Mouse (Mus musculus) olfactory bulb, adult 2 months (tissue): ENCODE data around the gene Mbtps1. TPM values are rescaled to one million over a fixed set of nuclear protein-coding genes. Genes with fewer than 3 reads are reported as not detected.

Experiments used
- H3K27ac ChIP-seq: fragments of 200-500 bp; 2 replicates; pipeline ENCODE4 v1.5.1; 2012; ENCODE audit warnings: low read depth, low read length; ENCODE audit not compliant: insufficient read depth
- H3K4me1 ChIP-seq: fragments of 200-500 bp; 2 replicates; pipeline ENCODE4 v1.6.1; 2012; ENCODE audit warnings: low read length; ENCODE audit not compliant: control insufficient read depth, insufficient read depth
- H3K4me3 ChIP-seq: fragments of 200-500 bp; 2 replicates; pipeline ENCODE4 v1.5.1; 2012; ENCODE audit warnings: mild to moderate bottlenecking, low read depth, low read length, moderate library complexity; ENCODE audit not compliant: insufficient read depth
- CTCF ChIP-seq: fragments of 200-500 bp; IDR thresholded peaks from 2 replicates; pipeline ENCODE4 v1.5.1; 2012; ENCODE audit warnings: low read depth, mild to moderate bottlenecking, low read length, moderate library complexity; ENCODE audit not compliant: insufficient read depth
- POLR2A ChIP-seq: fragments of 200-500 bp; IDR thresholded peaks from 2 replicates; pipeline ENCODE4 v1.6.1; 2012; ENCODE audit warnings: mild to moderate bottlenecking, low read depth, low read length, moderate library complexity; ENCODE audit not compliant: insufficient read depth
- WGBS: fragments of 180-500 bp; shearing (Covaris S2); methylation state at CpG from one replicate; pipeline ENCODE4 v1.1.7; 2018; 5-methylcytosine and 5-hydroxymethylcytosine counted together
- polyA plus RNA-seq: library from polyadenylated mRNA; stranded (reverse); fragments of >200 nt; gene quantifications from 2 replicates; pipeline ENCODE4 v1.2.4, GENCODE M21; 2012; ENCODE audit warnings: low replicate concordance; ENCODE audit not compliant: missing spikeins, insufficient read depth, insufficient read length

Mbtps1 gene
- 181 TPM in 1 of 2 replicates, not detected in the other for polyA plus RNA-seq

- peaks cover 9% of the 10 kb centered on the region; the same call in 1 of the 2 replicates for H3K4me1 ChIP-seq
- H3K4me3 ChIP-seq = peak within 1 kb of the TSS; percentile 88
- H3K27ac ChIP-seq = peak within 1 kb of the TSS; percentile 81
- WGBS = 5% methylated on average over 63 of the region's 63 CpGs
- TF ChIP-seq CTCF (no peak), POLR2A (peak; percentile 96)
Observed at GRCm38 (mm10) chr8:119558603-119559401, at the start of gene Mbtps1. TSS of gene Mbtps1 (minus strand) at chr8:119558735.

- no peak for TF ChIP-seq CTCF
- TF ChIP-seq POLR2A = no peak
- Histone ChIP-seq H3K4me3 (no peak overlapping the region), H3K4me1 (peaks cover 13% of the 10 kb centered on the region), H3K27ac (no peak overlapping the region)
- 95% methylated on average over 2 of the region's 2 CpGs for WGBS
Observed at GRCm38 (mm10) chr8:119606224-119606623, 47.7 kb upstream of the Mbtps1 start.

- peaks cover 13% of the 10 kb centered on the region for H3K4me1 ChIP-seq
- TF ChIP-seq CTCF (peak; percentile 41; the same call in 1 of the 2 replicates), POLR2A (peak; percentile 68)
- under 1% methylated on average over 23 of the region's 23 CpGs for WGBS
- H3K4me3 ChIP-seq = peak within 1 kb of the TSS; percentile 72
- H3K27ac ChIP-seq = no peak within 1 kb of the TSS
Observed at GRCm38 (mm10) chr8:119604996-119605395, 46.5 kb upstream of the Mbtps1 start, which contains the start of gene Taf1c. TSS of gene Taf1c (minus strand) at chr8:119605222.

- TF ChIP-seq CTCF (no peak), POLR2A (no peak)
- H3K4me3 ChIP-seq = peak overlapping the region; percentile 72
- 36% methylated on average over 12 of the region's 12 CpGs for WGBS
- no peak overlapping the region for H3K27ac ChIP-seq
- peaks cover 13% of the 10 kb centered on the region for H3K4me1 ChIP-seq
Observed at GRCm38 (mm10) chr8:119604398-119604803, 45.9 kb upstream of the Mbtps1 start.

GRCm38 (mm10) chr8:119603771-119604170, 45.2 kb upstream of the Mbtps1 start:
- Histone ChIP-seq H3K4me3 (peak overlapping the region; percentile 72; the same call in 1 of the 2 replicates), H3K4me1 (peaks cover 13% of the 10 kb centered on the region), H3K27ac (no peak overlapping the region)
- TF ChIP-seq CTCF (no peak), POLR2A (no peak)
- 91% methylated on average over 4 of the region's 4 CpGs for WGBS

GRCm38 (mm10) chr8:119591456-119591855, 32.9 kb upstream of the Mbtps1 start:
- Histone ChIP-seq H3K4me1 (no peaks in the 10 kb centered on the region), H3K4me3 (no peak overlapping the region), H3K27ac (no peak overlapping the region)
- TF ChIP-seq CTCF = no peak
- no peak for TF ChIP-seq POLR2A
- 86% methylated on average over 7 of the region's 7 CpGs for WGBS

GRCm38 (mm10) chr8:119590348-119590747, 31.8 kb upstream of the Mbtps1 start:
- Histone ChIP-seq H3K4me1 (peaks cover 4% of the 10 kb centered on the region; the same call in 1 of the 2 replicates), H3K4me3 (no peak overlapping the region), H3K27ac (no peak overlapping the region)
- TF ChIP-seq CTCF (no peak), POLR2A (no peak)
- WGBS = 82% methylated on average over 14 of the region's 14 CpGs

GRCm38 (mm10) chr8:119588844-119589243, 30.3 kb upstream of the Mbtps1 start:
- WGBS = 31% methylated on average over 10 of the region's 10 CpGs
- no peak for TF ChIP-seq CTCF
- no peak for TF ChIP-seq POLR2A
- no peak overlapping the region for H3K4me3 ChIP-seq

GRCm38 (mm10) chr8:119588321-119588720, 29.8 kb upstream of the Mbtps1 start:
- H3K4me1 ChIP-seq = peaks cover 4% of the 10 kb centered on the region; the same call in 1 of the 2 replicates
- no peak overlapping the region for H3K4me3 ChIP-seq
- no peak for TF ChIP-seq POLR2A
- TF ChIP-seq CTCF = no peak
- no peak overlapping the region for H3K27ac ChIP-seq
- 72% methylated on average over 4 of the region's 4 CpGs for WGBS

More at GRCm38 (mm10) chr8:119588844-119589243, 30.3 kb upstream of the Mbtps1 start:
- Histone ChIP-seq H3K27ac (no peak overlapping the region), H3K4me1 (peaks cover 4% of the 10 kb centered on the region; the same call in 1 of the 2 replicates)
